In genomic region chr4:135816905-135817622, GRCm38 (mm10) we compare ENCODE assay signal across 9 mouse cellular contexts. TPM values are rescaled to one million over a fixed set of nuclear protein-coding genes. Genes with fewer than 3 reads are reported as not detected.
A peak's percentile ranks its signal among the peaks of the same experiment; 100 is the strongest.
DNase-seq lines count a peak whose midpoint lies in the region; ATAC-seq and TF ChIP-seq lines count a peak whose summit lies in the region.
"Had no signal": no experiment of that assay in that cellular context is flagged by ENCODE, and none has a peak within 500 bp of the region (broad histone marks: within the 10 kb centered on the region; RNA-seq: fewer than 3 reads in every experiment).

No protein-coding gene starts in this region.

- TF ChIP-seq CTCF in Patski (IDR thresholded peaks at IDR 0.05) = peak; percentile 72

- no peak overlapping the region for H3K4me2 ChIP-seq in embryonic facial prominence, embryonic 11.5 days (ENCODE audit: low read depth, low read length)
- H3K4me2 ChIP-seq: heart, embryonic 13.5 days had no signal

- 42% methylated on average over 12 of the region's 12 CpGs for WGBS in embryonic facial prominence, embryonic 11.5 days

- POLR2A ChIA-PET in Patski (lab: Charles Lee) = interaction anchor here (1.1 kb wide), 1 partner anchor 138 kb away, joined by 3 read pairs; no protein-coding TSS in a partner anchor

- in situ Hi-C loops in Patski (cut with MboI; ENCODE audit: low pct_unique_long_range_greater_than_20kb) = loop anchor here (25.0 kb wide), 1 partner anchor 345 kb away; the partner anchor contains the start of gene E2f2

- peak; percentile 81 for DNase-seq in CD4-positive, CD25-positive, alpha-beta regulatory T cell, adult 2 months (ENCODE audit: low read depth, low spot score)
- DNase-seq in kidney, adult 9 months = peak; percentile 63
- no peak for DNase-seq in kidney, adult 11 months
- no peak for DNase-seq in Patski (ENCODE audit: low read depth, low spot score)
- DNase-seq in embryonic facial prominence, embryonic 11.5 days (ENCODE audit: low spot score) = peak; percentile 67
- peak; percentile 62 for DNase-seq in lung, postnatal 10 days
- peak; percentile 13 to 31 for DNase-seq in thymus, postnatal 10 days (ENCODE audit: low spot score in 2 of 2)

- H3K9ac ChIP-seq in embryonic facial prominence, embryonic 11.5 days (replicated peaks; ENCODE audit: low read length) = no peak overlapping the region
- H3K9ac ChIP-seq: heart, embryonic 13.5 days had no signal

- no peaks in the 10 kb centered on the region for H3K27me3 ChIP-seq in Patski
- H3K27me3 ChIP-seq in embryonic facial prominence, embryonic 11.5 days (ENCODE audit: control insufficient read depth, insufficient read depth, low read length) = no peaks in the 10 kb centered on the region
- H3K27me3 ChIP-seq: heart, embryonic 13.5 days had no signal

- H3K4me1 ChIP-seq in embryonic facial prominence, embryonic 11.5 days (ENCODE audit: control insufficient read depth, insufficient read depth, low read length) = no peaks in the 10 kb centered on the region

- no peak overlapping the region for H3K4me3 ChIP-seq in embryonic facial prominence, embryonic 11.5 days (ENCODE audit: low read depth, low read length)
- H3K4me3 ChIP-seq: heart, embryonic 13.5 days had no signal

- no peaks in the 10 kb centered on the region for H3K36me3 ChIP-seq in embryonic facial prominence, embryonic 11.5 days (replicated peaks; ENCODE audit: control insufficient read depth, insufficient read depth, low read depth, low read length)
- H3K36me3 ChIP-seq: heart, embryonic 13.5 days had no signal

- CTCF ChIA-PET in Patski (lab: Charles Lee) = interaction anchor here (0.8 to 2.1 kb wide), 3 partner anchors 14 to 103 kb away, joined by 3 to 7 read pairs (median 3); partner anchors contain the start of gene Fuca1

- no peak for ATAC-seq in CD4-positive, CD25-positive, alpha-beta regulatory T cell, adult 4 months
- no peak for ATAC-seq in Patski
- no peak for ATAC-seq in embryonic facial prominence, embryonic 11.5 days (replicated peaks; ENCODE audit: insufficient number of reproducible peaks, low FRiP score, low TSS enrichment, low read depth)

- H3K9me3 ChIP-seq in embryonic facial prominence, embryonic 11.5 days (replicated peaks; ENCODE audit: control insufficient read depth, low read length) = no peaks in the 10 kb centered on the region

- H3K27ac ChIP-seq in embryonic facial prominence, embryonic 11.5 days (replicated peaks; ENCODE audit: low read depth, low read length) = no peak overlapping the region
- H3K27ac ChIP-seq: heart, embryonic 13.5 days had no signal

RNA-seq across cellular contexts. Expression of gene Srsf10, which starts 38.5 kb away (rescaled TPM):
- polyA plus RNA-seq in CD4-positive, CD25-positive, alpha-beta regulatory T cell, adult 4 months (2017; shearing (Covaris generic)) = 100 to 1,000 TPM; 195 to 208 TPM
- 89.0 TPM for polyA plus RNA-seq in Patski (2021)
- 421 and 489 TPM in 2 replicates for polyA plus RNA-seq in embryonic facial prominence, embryonic 11.5 days (2014; fragmentation: Nextera tagmentation; extraction: Ambion mirVana)

RNA-seq across cellular contexts. Expression of gene Pnrc2, which starts 56.6 kb away (rescaled TPM):
- polyA plus RNA-seq in CD4-positive, CD25-positive, alpha-beta regulatory T cell, adult 4 months (2017; shearing (Covaris generic)) = 100 to 1,000 TPM; 206 to 221 TPM
- 105 TPM for polyA plus RNA-seq in Patski (2021)
- 227 and 251 TPM in 2 replicates for polyA plus RNA-seq in embryonic facial prominence, embryonic 11.5 days (2014; fragmentation: Nextera tagmentation; extraction: Ambion mirVana)

RNA-seq across cellular contexts. Expression of gene Myom3, which starts 57.5 kb away (rescaled TPM):
- not detected for polyA plus RNA-seq in CD4-positive, CD25-positive, alpha-beta regulatory T cell, adult 4 months (2017; shearing (Covaris generic))
- polyA plus RNA-seq in Patski (2021) = 0.18 TPM
- 0.31 TPM in 1 of 2 replicates, not detected in the other for polyA plus RNA-seq in embryonic facial prominence, embryonic 11.5 days (2014; fragmentation: Nextera tagmentation; extraction: Ambion mirVana)

Comparison
In these comparisons a context has a peak if more than half of its experiments do, and no peak if none do; other contexts are left out.
1. DNase-seq: peak in CD4-positive, CD25-positive, alpha-beta regulatory T cell, adult 2 months (single experiment), kidney, adult 9 months (single experiment), embryonic facial prominence, embryonic 11.5 days (single experiment), lung, postnatal 10 days (single experiment) and thymus, postnatal 10 days (2 of 2); none in kidney, adult 11 months (single experiment) and Patski (single experiment).